Mouse (Mus musculus): ENCODE measurements around the gene Tk1. TPM values are rescaled to one million over a fixed set of nuclear protein-coding genes. Genes with fewer than 3 reads are reported as not detected.

The Tk1 gene
- 47.1 and 58.0 TPM in 2 replicates for polyA plus RNA-seq (2015; fragmentation: Nextera tagmentation; extraction: Ambion mirVana)

DNA sequence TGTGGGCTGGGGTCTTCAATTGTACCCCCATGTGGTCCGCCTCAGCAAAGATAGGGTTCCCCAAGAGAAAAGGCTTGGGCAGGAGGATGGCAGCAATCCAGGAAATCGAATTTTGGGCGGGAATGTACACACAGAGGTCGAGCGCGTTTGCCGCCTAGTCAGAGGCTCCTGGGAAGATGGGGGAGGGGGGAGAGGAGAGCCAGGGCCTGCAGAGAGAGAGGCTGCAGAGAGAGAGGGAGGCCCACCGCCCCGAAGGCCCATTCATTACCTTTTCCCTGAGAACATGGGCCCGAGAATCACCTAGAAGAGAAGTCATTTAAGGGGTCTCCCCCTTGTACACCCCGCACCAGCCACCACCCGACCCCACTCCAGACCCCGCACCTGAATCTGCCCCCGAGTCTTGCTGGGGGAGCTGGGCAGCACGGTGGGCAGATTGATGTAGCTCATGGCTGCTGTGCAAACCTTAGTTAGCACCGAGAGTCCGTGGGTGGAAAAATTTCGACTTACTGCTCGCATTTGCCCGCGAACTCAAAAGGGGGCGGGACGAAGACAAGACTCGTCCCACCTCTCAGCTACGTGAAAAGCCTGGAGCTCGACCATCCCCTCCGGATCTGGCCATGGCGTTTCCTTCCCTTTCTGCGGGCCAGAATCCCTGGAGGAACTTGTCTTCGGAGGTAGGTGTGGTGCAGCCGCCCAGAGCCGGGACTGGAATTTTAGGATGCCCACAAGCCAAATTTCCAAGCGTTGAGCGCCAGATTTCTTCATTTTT lies at the start of gene Tk1, which contains the start of gene Afmid:
Gene Tk1 (minus strand): TSS at position 760 of the 769 bp plus-strand sequence.
Gene Afmid (plus strand): TSS at position 592 of the 769 bp plus-strand sequence.
- Histone ChIP-seq H3K27me3 (ENCODE audit: control insufficient read depth, insufficient read depth, low read length) (no peaks in the 10 kb centered on the region), H3K9ac (ENCODE audit: low read length) (peak within 1 kb of the TSS; percentile 60), H3K36me3 (ENCODE audit: control insufficient read depth, insufficient read depth, low read length) (no peaks in the 10 kb centered on the region), H3K4me3 (ENCODE audit: low read depth, low read length) (peak within 1 kb of the TSS; percentile 52), H3K4me1 (replicated peaks; ENCODE audit: control insufficient read depth, insufficient read depth) (peaks cover 16% of the 10 kb centered on the region), H3K9me3 (ENCODE audit: control insufficient read depth, low read length) (no peaks in the 10 kb centered on the region), H3K27ac (replicated peaks) (peak within 1 kb of the TSS; percentile 84), H3K4me2 (replicated peaks; ENCODE audit: low read depth) (peak within 1 kb of the TSS; percentile 79)
- ATAC-seq (ENCODE audit: low FRiP score, low TSS enrichment): peak; percentile 25; the same call in 1 of the 2 replicates
- peak; percentile 87 for DNase-seq (ENCODE audit: low spot score)
- WGBS: under 1% methylated on average over 34 of the region's 34 CpGs
- TF ChIP-seq EP300 (optimal IDR thresholded peaks at IDR 0.05): no peak
- no peak; the same call in 1 of the 2 replicates for TF ChIP-seq CTCF (IDR thresholded peaks at IDR 0.05; ENCODE audit: low read depth)

- no peak for ATAC-seq (ENCODE audit: low FRiP score, low TSS enrichment)
- 47% methylated on average over 6 of the region's 6 CpGs for WGBS
- no peak overlapping the region for H3K9ac ChIP-seq (ENCODE audit: low read length)
- H3K36me3 ChIP-seq (ENCODE audit: control insufficient read depth, insufficient read depth, low read length): no peaks in the 10 kb centered on the region
- 0 out of 2 replicates have a peak, but pooled peaks cover 5% of the 10 kb centered on the region for H3K4me1 ChIP-seq (replicated peaks; ENCODE audit: control insufficient read depth, insufficient read depth)
- no peaks in the 10 kb centered on the region for H3K9me3 ChIP-seq (ENCODE audit: control insufficient read depth, low read length)
- H3K27me3 ChIP-seq (ENCODE audit: control insufficient read depth, insufficient read depth, low read length): no peaks in the 10 kb centered on the region
- no peak overlapping the region for H3K27ac ChIP-seq (replicated peaks)
- H3K4me3 ChIP-seq (ENCODE audit: low read depth, low read length): no peak overlapping the region
- DNase-seq (ENCODE audit: low spot score): no peak
- TF ChIP-seq CTCF (IDR thresholded peaks at IDR 0.05; ENCODE audit: low read depth) (no peak), EP300 (optimal IDR thresholded peaks at IDR 0.05) (no peak)
- H3K4me2 ChIP-seq (replicated peaks; ENCODE audit: low read depth): no peak overlapping the region
Measured at GRCm38 (mm10) chr11:117875681-117876080, 49.8 kb upstream of the Tk1 start.

DNA sequence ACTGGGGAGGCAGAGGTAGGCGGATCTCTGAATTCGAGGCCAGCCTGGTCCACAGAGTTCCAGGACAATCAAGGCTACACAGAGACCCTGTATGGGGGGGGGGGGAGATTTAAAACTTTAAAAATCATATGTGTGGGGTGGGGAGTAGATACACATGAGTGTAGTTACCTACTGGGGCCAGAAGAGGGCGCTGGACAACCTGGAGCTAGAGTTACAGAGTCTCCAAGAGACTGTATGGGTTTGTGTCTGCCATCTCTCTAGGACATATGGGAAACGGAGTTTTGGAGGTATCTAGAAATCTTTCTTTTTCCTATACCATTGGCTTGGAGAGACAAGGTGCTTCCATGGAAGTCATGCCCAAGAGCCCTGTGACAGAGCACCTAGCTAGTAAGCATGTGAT lies 48.5 kb upstream of the Tk1 start:
- Histone ChIP-seq H3K9me3 (ENCODE audit: control insufficient read depth, low read length) (no peaks in the 10 kb centered on the region), H3K27me3 (ENCODE audit: control insufficient read depth, insufficient read depth, low read length) (no peaks in the 10 kb centered on the region), H3K27ac (replicated peaks) (no peak overlapping the region), H3K36me3 (ENCODE audit: control insufficient read depth, insufficient read depth, low read length) (no peaks in the 10 kb centered on the region), H3K4me1 (replicated peaks; ENCODE audit: control insufficient read depth, insufficient read depth) (0 out of 2 replicates have a peak, but pooled peaks cover 5% of the 10 kb centered on the region), H3K4me3 (ENCODE audit: low read depth, low read length) (no peak overlapping the region), H3K9ac (ENCODE audit: low read length) (no peak overlapping the region), H3K4me2 (replicated peaks; ENCODE audit: low read depth) (no peak overlapping the region)
- TF ChIP-seq EP300 (optimal IDR thresholded peaks at IDR 0.05): no peak
- peak; percentile 71 for TF ChIP-seq CTCF (IDR thresholded peaks at IDR 0.05; ENCODE audit: low read depth)
- 63% methylated on average over 4 of the region's 4 CpGs for WGBS
- no peak for ATAC-seq (ENCODE audit: low FRiP score, low TSS enrichment)
- DNase-seq (ENCODE audit: low spot score): no peak

GRCm38 (mm10) chr11:117872861-117873608 lies 47.1 kb upstream of the Tk1 start, which contains the start of gene Tha1:
Gene Tha1, minus strand, starts transcription at chr11:117873481.
- peak; percentile 72 for ATAC-seq (ENCODE audit: low FRiP score, low TSS enrichment)
- peak within 1 kb of the TSS; percentile 64 for H3K4me3 ChIP-seq (ENCODE audit: low read depth, low read length)
- WGBS: 2% methylated on average over 51 of the region's 51 CpGs

DNA sequence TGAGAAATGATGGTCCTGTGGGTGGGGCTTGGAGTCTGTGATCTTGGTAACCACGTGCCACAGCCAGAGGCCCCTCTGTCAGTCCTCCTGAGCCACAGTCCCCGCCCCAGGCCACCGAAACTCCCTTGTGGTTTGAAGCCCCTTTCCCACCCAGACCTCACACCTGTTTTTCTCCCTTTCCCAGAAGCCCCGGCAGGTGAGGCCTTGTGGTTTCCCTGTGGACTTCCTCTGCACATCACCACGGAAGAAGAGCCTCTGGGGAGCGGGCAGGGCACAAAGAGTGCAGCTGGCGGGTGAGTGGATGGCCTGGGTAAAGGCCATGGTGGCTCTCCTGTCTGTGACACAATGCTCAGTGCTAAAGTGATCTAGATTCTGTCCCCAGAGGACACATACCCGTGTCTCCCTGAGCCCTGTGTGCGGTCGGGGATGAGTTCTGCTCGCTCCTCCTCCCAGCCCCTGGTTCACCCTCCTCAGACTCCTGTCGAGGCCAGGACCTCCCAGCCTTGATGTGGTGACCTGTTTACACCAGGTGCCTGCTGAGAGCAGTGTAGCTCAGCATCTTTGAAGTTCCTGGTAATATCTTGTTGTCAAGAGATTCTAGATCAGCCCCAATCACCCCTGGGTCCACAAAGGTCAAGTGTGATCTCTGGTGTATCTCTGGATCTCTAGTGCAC lies 46.2 kb upstream of the Tk1 start:
- no peak overlapping the region for H3K4me3 ChIP-seq (ENCODE audit: low read depth, low read length)
- H3K27me3 ChIP-seq (ENCODE audit: control insufficient read depth, insufficient read depth, low read length): no peaks in the 10 kb centered on the region
- whole genome bisulfite sequencing: 62% methylated on average over 12 of the region's 12 CpGs
- no peak overlapping the region for H3K27ac ChIP-seq (replicated peaks)
- H3K9me3 ChIP-seq (ENCODE audit: control insufficient read depth, low read length): no peaks in the 10 kb centered on the region
- ATAC-seq (ENCODE audit: low FRiP score, low TSS enrichment): no peak
- H3K4me2 ChIP-seq (replicated peaks; ENCODE audit: low read depth): no peak overlapping the region
- no peak overlapping the region for H3K9ac ChIP-seq (ENCODE audit: low read length)
- no peak for DNase-seq (ENCODE audit: low spot score)
- no peaks in the 10 kb centered on the region for H3K4me1 ChIP-seq (replicated peaks; ENCODE audit: control insufficient read depth, insufficient read depth)
- no peaks in the 10 kb centered on the region for H3K36me3 ChIP-seq (ENCODE audit: control insufficient read depth, insufficient read depth, low read length)
- TF ChIP-seq CTCF (IDR thresholded peaks at IDR 0.05; ENCODE audit: low read depth) (no peak), EP300 (optimal IDR thresholded peaks at IDR 0.05) (no peak)

More at GRCm38 (mm10) chr11:117872861-117873608, 47.1 kb upstream of the Tk1 start, which contains the start of gene Tha1:
- Histone ChIP-seq H3K36me3 (ENCODE audit: control insufficient read depth, insufficient read depth, low read length) (no peaks in the 10 kb centered on the region), H3K9me3 (ENCODE audit: control insufficient read depth, low read length) (no peaks in the 10 kb centered on the region), H3K4me1 (replicated peaks; ENCODE audit: control insufficient read depth, insufficient read depth) (no peaks in the 10 kb centered on the region), H3K4me2 (replicated peaks; ENCODE audit: low read depth) (peak within 1 kb of the TSS; percentile 99), H3K27me3 (ENCODE audit: control insufficient read depth, insufficient read depth, low read length) (no peaks in the 10 kb centered on the region), H3K27ac (replicated peaks) (peak within 1 kb of the TSS; percentile 56; the same call in 1 of the 2 replicates), H3K9ac (ENCODE audit: low read length) (peak within 1 kb of the TSS; percentile 77)
- TF ChIP-seq CTCF (IDR thresholded peaks at IDR 0.05; ENCODE audit: low read depth) (no peak), EP300 (optimal IDR thresholded peaks at IDR 0.05) (no peak)
- DNase-seq (ENCODE audit: low spot score): peak; percentile 86
